Mouse (Mus musculus) CH12.LX (cell line): ENCODE results near the gene Klhl29. TPM values are rescaled to one million over a fixed set of nuclear protein-coding genes. Genes with fewer than 3 reads are reported as not detected.

Experiments
- DNase-seq: peaks from one replicate; pipeline ENCODE4 v3.0.0-alpha.2; 2013; ENCODE audit errors: extremely low read depth
- H3K27ac ChIP-seq: 2 replicates; pipeline ENCODE4 v1.5.1; 2012; ENCODE audit warnings: low read depth, mild to moderate bottlenecking, control low read depth, moderate library complexity; ENCODE audit not compliant: insufficient read depth
- H3K27me3 ChIP-seq: replicated peaks from 2 replicates; pipeline ENCODE3; 2012; ENCODE audit warnings: inconsistent platforms
- H3K36me3 ChIP-seq, 2 experiments: replicated peaks in 1 of 2; 2 replicates each; pipeline versions ENCODE3 to v1.6.1; 2012; ENCODE audit warnings: inconsistent platforms in 1 of 2, low read length in 1 of 2, mild to moderate bottlenecking in 1 of 2, mixed read lengths in 1 of 2, moderate library complexity in 1 of 2; ENCODE audit not compliant: control insufficient read depth in 1 of 2, insufficient read depth in 1 of 2
- H3K4me1 ChIP-seq, 2 experiments: 2 replicates each; pipeline ENCODE4 v1.6.1; 2012; ENCODE audit warnings: inconsistent platforms in 1 of 2, moderate library complexity in 1 of 2; ENCODE audit not compliant: insufficient read depth in 2 of 2, control insufficient read depth in 1 of 2
- H3K4me2 ChIP-seq: 2 replicates; pipeline ENCODE4 v1.6.1; 2012; ENCODE audit warnings: low read depth, mild to moderate bottlenecking, control low read depth; ENCODE audit not compliant: poor library complexity, insufficient read depth, severe bottlenecking
- H3K4me3 ChIP-seq, 3 experiments: fragments of 150-350 bp in 1 of 3; sonication (generic) in 1 of 3; replicated peaks in 1 of 3; 2 replicates each; pipeline versions ENCODE3 to v1.5.1; 2011 to 2012; ENCODE audit warnings: low read depth in 2 of 3, low read length in 2 of 3, mild to moderate bottlenecking in 2 of 3, moderate library complexity in 2 of 3, control low read depth in 1 of 3, improper control_type of control experiment in 1 of 3, inconsistent platforms in 1 of 3, mixed read lengths in 1 of 3; ENCODE audit not compliant: poor library complexity in 1 of 3
- H3K79me2 ChIP-seq: replicated peaks from 2 replicates; pipeline ENCODE4 v1.6.1; 2012; ENCODE audit warnings: mild to moderate bottlenecking, moderate library complexity; ENCODE audit not compliant: control insufficient read depth, poor library complexity, insufficient read depth, severe bottlenecking; ENCODE audit errors: extremely low read depth
- H3K9ac ChIP-seq: 2 replicates; pipeline ENCODE4 v1.6.1; 2012; ENCODE audit warnings: low read depth, mild to moderate bottlenecking, control low read depth, moderate library complexity; ENCODE audit not compliant: insufficient read depth
- H3K9me3 ChIP-seq: replicated peaks from 2 replicates; pipeline ENCODE3; 2012; ENCODE audit warnings: low read length, inconsistent platforms, mixed read lengths
- CHD2 ChIP-seq: IDR thresholded peaks from 2 replicates; pipeline ENCODE4 v1.6.1; 2011; ENCODE audit warnings: low read length, improper control_type of control experiment
- CTCF ChIP-seq, 2 experiments: IDR thresholded peaks in 1 of 2; conservative IDR thresholded peaks in 1 of 2; 2 replicates each; pipeline ENCODE4 v1.5.1; 2011 to 2012; ENCODE audit warnings: low read depth in 2 of 2, low read length in 2 of 2, improper control_type of control experiment in 1 of 2, inconsistent platforms in 1 of 2, mild to moderate bottlenecking in 1 of 2, moderate library complexity in 1 of 2
- E2F4 ChIP-seq: IDR thresholded peaks from 2 replicates; pipeline ENCODE4 v1.6.1; 2011; ENCODE audit warnings: low read depth, low read length, improper control_type of control experiment; ENCODE audit not compliant: insufficient replicate concordance
- ELF1 ChIP-seq: IDR thresholded peaks from 2 replicates; pipeline ENCODE4 v1.6.1; 2014; ENCODE audit warnings: low read depth, mild to moderate bottlenecking, inconsistent platforms, low read length, improper control_type of control experiment
- ETS1 ChIP-seq: conservative IDR thresholded peaks from 2 replicates; pipeline ENCODE4 v1.6.1; 2012; ENCODE audit warnings: low read depth, mild to moderate bottlenecking, inconsistent platforms, low read length, improper control_type of control experiment, moderate library complexity
- HCFC1 ChIP-seq: IDR thresholded peaks from 2 replicates; pipeline ENCODE4 v1.6.1; 2012; ENCODE audit warnings: low read depth, mild to moderate bottlenecking, inconsistent platforms, low read length, improper control_type of control experiment
- JUN ChIP-seq: IDR thresholded peaks from 2 replicates; pipeline ENCODE4 v1.6.1; 2011; ENCODE audit warnings: low read depth, mild to moderate bottlenecking, low read length, improper control_type of control experiment, moderate library complexity; ENCODE audit not compliant: insufficient read depth
- KAT2A ChIP-seq: IDR thresholded peaks from 2 replicates; pipeline ENCODE4 v1.6.1; 2012; ENCODE audit warnings: low read length, improper control_type of control experiment, inconsistent platforms; ENCODE audit not compliant: insufficient replicate concordance
- MAZ ChIP-seq: IDR thresholded peaks from 2 replicates; pipeline ENCODE4 v1.6.1; 2012; ENCODE audit warnings: low read depth, mild to moderate bottlenecking, inconsistent platforms, low read length, improper control_type of control experiment, moderate library complexity
- MXI1 ChIP-seq: IDR thresholded peaks from 2 replicates; pipeline ENCODE4 v1.6.1; 2011; ENCODE audit warnings: mild to moderate bottlenecking, low read depth, low read length, improper control_type of control experiment
- MYC ChIP-seq: IDR thresholded peaks from 2 replicates; pipeline ENCODE4 v1.6.1; 2011; ENCODE audit warnings: low read depth, mild to moderate bottlenecking, improper control_type of control experiment, low read length
- NELFE ChIP-seq: IDR thresholded peaks from 2 replicates; pipeline ENCODE4 v1.6.1; 2011; ENCODE audit warnings: low read depth, low read length, improper control_type of control experiment
- POLR2A ChIP-seq: IDR thresholded peaks from 2 replicates; pipeline ENCODE4 v1.6.1; 2011; ENCODE audit warnings: low read depth, mild to moderate bottlenecking, improper control_type of control experiment, low read length
- RCOR1 ChIP-seq: conservative IDR thresholded peaks from 2 replicates; pipeline ENCODE4 v1.6.1; 2012; ENCODE audit warnings: low read depth, mild to moderate bottlenecking, inconsistent platforms, low read length, improper control_type of control experiment
- SIN3A ChIP-seq: IDR thresholded peaks from 2 replicates; pipeline ENCODE4 v1.6.1; 2012; ENCODE audit warnings: low read length, improper control_type of control experiment, inconsistent platforms
- USF1 ChIP-seq: IDR thresholded peaks from 2 replicates; pipeline ENCODE4 v1.6.1; 2014; ENCODE audit warnings: low read depth, mild to moderate bottlenecking, inconsistent platforms, low read length, improper control_type of control experiment
- USF2 ChIP-seq: conservative IDR thresholded peaks from 2 replicates; pipeline ENCODE4 v1.6.1; 2011; ENCODE audit warnings: low read depth, low read length, improper control_type of control experiment
- ZC3H11A ChIP-seq: IDR thresholded peaks from 2 replicates; pipeline ENCODE4 v1.6.1; 2012; ENCODE audit warnings: low read depth, mild to moderate bottlenecking, inconsistent platforms, low read length, improper control_type of control experiment
- ZNF384 ChIP-seq: IDR thresholded peaks from 2 replicates; pipeline ENCODE4 v1.6.1; 2012; ENCODE audit warnings: low read depth, low read length, improper control_type of control experiment, inconsistent platforms
- dilution Hi-C: fragments of 300-500 bp; cut with MboI; formaldehyde crosslinking; loops from 2 replicates; pipeline ENCODE4 v1.14.3; 2020; ENCODE audit warnings: low sequenced_read_pairs; ENCODE audit not compliant: extremely low pct_unique_long_range_greater_than_20kb, extremely low pct_ligation_motif_present
- in situ Hi-C: fragments of 300-500 bp; cut with MboI; formaldehyde crosslinking; loops from 3 replicates; pipeline ENCODE4 v1.14.3; 2019; ENCODE audit warnings: low sequenced_read_pairs, low pct_ligation_motif_present, low pct_unique_long_range_greater_than_20kb, mixed read lengths
- polyA plus RNA-seq: library from polyadenylated mRNA; unstranded; fragments of >175 nt; gene quantifications from 2 replicates; pipeline ENCODE4 v1.2.1, GENCODE M21; 2012; ENCODE audit warnings: low read depth; ENCODE audit not compliant: insufficient read length
- total RNA-seq, 2 experiments: library from RNA; depleted of rRNA; stranded (reverse); fragments of 300-350 nt in 1 of 2; fragments of >200 nt in 1 of 2; gene quantifications; 2 replicates each; pipeline ENCODE4 v1.2.3; 2012 to 2014

Klhl29 gene
- total and polyA plus RNA-seq, 3 experiments, result 0.04 TPM; not detected in 2

DNA sequence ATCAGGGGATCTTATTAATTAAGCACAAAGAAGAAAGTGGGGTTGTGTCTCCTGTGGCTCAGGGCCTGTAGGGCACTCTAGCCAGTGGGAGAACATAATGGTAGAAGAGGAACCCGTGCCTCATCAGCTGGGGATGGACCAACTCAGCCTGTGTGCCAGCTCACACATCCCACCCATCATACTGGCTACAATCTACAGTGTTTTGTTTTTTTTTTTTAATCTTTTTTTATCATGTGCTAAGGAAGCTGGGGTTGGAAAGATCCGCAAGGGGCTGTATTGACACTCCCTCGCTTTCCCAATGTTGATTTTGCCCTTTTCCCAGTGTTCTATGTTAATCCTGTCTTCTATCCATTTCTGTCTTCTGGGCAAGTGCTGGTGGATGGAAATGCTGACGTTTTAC lies 260.9 kb downstream of the Klhl29 start:
- no peak overlapping the region for H3K9ac ChIP-seq
- H3K4me2 ChIP-seq, result no peak overlapping the region
- H3K79me2 ChIP-seq, result no peaks in the 10 kb centered on the region
- no peak overlapping the region for H3K27ac ChIP-seq
- H3K4me1 ChIP-seq, result no peaks in the 10 kb centered on the region
- no peaks in the 10 kb centered on the region for H3K36me3 ChIP-seq
- no peak overlapping the region for H3K4me3 ChIP-seq
- in situ Hi-C loops, result no loop called here
- no peaks in the 10 kb centered on the region for H3K9me3 ChIP-seq
- TF ChIP-seq MYC (no peak), MAZ (no peak), NELFE (no peak), ZNF384 (no peak), KAT2A (no peak), RCOR1 (no peak), MXI1 (no peak)
- no peak for DNase-seq
- dilution Hi-C loops, result no loop called here
- H3K27me3 ChIP-seq, result peaks cover 5% of the 10 kb centered on the region

DNA sequence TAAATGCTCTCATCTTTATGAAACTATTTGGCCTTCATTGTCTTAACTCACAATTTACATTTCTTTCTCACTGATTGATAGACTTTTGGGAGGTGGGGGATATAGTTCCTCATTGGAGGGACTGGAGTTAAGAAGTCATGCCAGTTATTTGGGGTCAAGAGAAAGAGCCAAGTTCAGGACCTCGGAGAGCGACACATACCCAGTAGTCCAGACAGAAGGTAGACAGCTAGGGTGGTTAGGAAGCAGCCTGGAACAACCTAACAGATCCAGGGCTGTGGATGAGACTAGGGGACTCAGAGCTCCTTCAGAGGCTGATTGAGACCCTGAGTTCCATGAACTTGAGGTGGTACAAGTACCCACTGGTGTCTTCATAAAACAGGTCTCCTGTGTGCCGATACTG lies 264.1 kb downstream of the Klhl29 start:
- Histone ChIP-seq H3K9ac (no peak overlapping the region), H3K79me2 (no peaks in the 10 kb centered on the region), H3K4me1 (no peaks in the 10 kb centered on the region), H3K27ac (no peak overlapping the region), H3K4me2 (no peak overlapping the region), H3K27me3 (peaks cover 27% of the 10 kb centered on the region), H3K9me3 (no peaks in the 10 kb centered on the region), H3K36me3 (no peaks in the 10 kb centered on the region), H3K4me3 (no peak overlapping the region)
- in situ Hi-C loops, result no loop called here
- peak; percentile 27 for DNase-seq
- TF ChIP-seq ZC3H11A, result no peak
- TF ChIP-seq ELF1, result no peak
- no peak for TF ChIP-seq E2F4
- TF ChIP-seq ZNF384, result no peak
- no peak for TF ChIP-seq ETS1
- TF ChIP-seq CHD2, result no peak
- TF ChIP-seq CTCF (conservative IDR thresholded peaks at IDR 0.05 in 1 of 2, IDR thresholded peaks at IDR 0.05 in 1 of 2; ENCODE audit: low read depth in 2 of 2, low read length in 2 of 2), result no peak
- no peak for TF ChIP-seq POLR2A
- TF ChIP-seq USF2, result no peak
- TF ChIP-seq HCFC1, result no peak
- no peak for TF ChIP-seq SIN3A
- TF ChIP-seq JUN, result no peak
- no peak for TF ChIP-seq USF1
- TF ChIP-seq MAZ, result no peak
- dilution Hi-C loops, result no loop called here
